Mouse (Mus musculus) layer of hippocampus, adult 2 months (tissue): ENCODE data around the gene Mxd4. TPM values are rescaled to one million over a fixed set of nuclear protein-coding genes. Genes with fewer than 3 reads are reported as not detected.

Source experiments
- DNase-seq, 2 experiments: peaks; one replicate each; pipeline ENCODE4 v3.0.0; 2022; ENCODE audit warnings: low spot score in 2 of 2
- H3K27ac ChIP-seq: fragments of 200-600 bp; 2 replicates; pipeline ENCODE4 v1.8.1; 2022
- H3K4me3 ChIP-seq: fragments of 200-600 bp; 2 replicates; pipeline ENCODE4 v1.8.1; 2022; ENCODE audit warnings: mild to moderate bottlenecking
- CTCF ChIP-seq: fragments of 200-600 bp; conservative IDR thresholded peaks from 2 replicates; pipeline ENCODE4 v1.8.1; 2022; ENCODE audit warnings: antibody characterized with exemption, mild to moderate bottlenecking, moderate library complexity
- total RNA-seq, 2 experiments: library from RNA; stranded (reverse); gene quantifications; 2 replicates each; pipeline ENCODE4 v1.2.3; 2021

Mxd4 gene
- total RNA-seq, 2 experiments from 2014 or later, result 84.9 to 94.7 TPM

GRCm38 (mm10) chr5:34217756-34218155 is 30.2 kb upstream of the Mxd4 start:
- no peak for DNase-seq
- no peak overlapping the region for H3K27ac ChIP-seq
- TF ChIP-seq CTCF, result no peak
- H3K4me3 ChIP-seq, result no peak overlapping the region

- H3K4me3 ChIP-seq, result no peak overlapping the region
- TF ChIP-seq CTCF, result no peak
- DNase-seq, result no peak
- H3K27ac ChIP-seq, result no peak overlapping the region
Measured at GRCm38 (mm10) chr5:34216025-34216424, 28.5 kb upstream of the Mxd4 start.

DNA sequence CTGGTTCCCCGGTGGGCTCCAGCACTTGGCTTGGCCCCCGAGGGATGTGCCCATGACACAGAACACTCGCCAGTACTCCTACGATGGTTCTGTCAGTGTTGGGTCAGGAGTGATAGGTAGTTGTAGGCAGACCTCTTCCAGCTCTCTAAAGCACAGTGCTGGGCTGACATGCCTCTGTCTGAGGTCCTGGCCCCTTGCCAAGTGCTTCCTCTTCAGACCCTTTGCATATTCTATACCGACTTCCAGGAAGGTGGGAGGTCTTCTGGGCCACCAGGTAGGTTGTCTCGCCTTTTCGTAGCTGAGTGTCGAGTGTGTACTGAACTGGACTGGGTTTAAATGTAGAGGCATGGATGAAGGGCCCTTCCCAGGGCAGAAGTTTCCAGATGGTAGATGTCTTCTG is 26.1 kb upstream of the Mxd4 start:
- no peak for DNase-seq
- Histone ChIP-seq H3K27ac (no peak overlapping the region), H3K4me3 (no peak overlapping the region)
- no peak for TF ChIP-seq CTCF

DNA sequence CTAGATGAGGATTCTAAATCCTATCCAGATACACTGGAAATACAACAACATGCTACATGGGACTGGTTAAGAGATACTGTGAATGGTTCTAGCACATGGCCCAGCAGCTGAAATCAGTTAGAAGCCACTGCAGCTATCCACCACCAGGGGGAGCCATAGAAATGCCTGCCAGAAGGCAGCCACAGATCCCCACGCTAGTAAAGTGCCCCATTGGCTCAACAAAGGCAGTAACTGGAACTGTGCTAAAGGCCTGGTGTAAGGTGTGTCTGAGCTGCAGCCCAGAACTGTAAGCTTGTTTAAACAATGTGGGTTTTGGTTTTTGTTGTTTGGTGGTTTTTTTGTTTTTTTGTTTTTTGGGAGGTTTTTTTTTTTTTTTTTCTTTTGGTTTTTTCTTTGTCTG is 22.8 kb upstream of the Mxd4 start:
- TF ChIP-seq CTCF, result peak; percentile 98
- Histone ChIP-seq H3K27ac (no peak overlapping the region), H3K4me3 (no peak overlapping the region)
- peak; percentile 79 to 90 for DNase-seq

DNA sequence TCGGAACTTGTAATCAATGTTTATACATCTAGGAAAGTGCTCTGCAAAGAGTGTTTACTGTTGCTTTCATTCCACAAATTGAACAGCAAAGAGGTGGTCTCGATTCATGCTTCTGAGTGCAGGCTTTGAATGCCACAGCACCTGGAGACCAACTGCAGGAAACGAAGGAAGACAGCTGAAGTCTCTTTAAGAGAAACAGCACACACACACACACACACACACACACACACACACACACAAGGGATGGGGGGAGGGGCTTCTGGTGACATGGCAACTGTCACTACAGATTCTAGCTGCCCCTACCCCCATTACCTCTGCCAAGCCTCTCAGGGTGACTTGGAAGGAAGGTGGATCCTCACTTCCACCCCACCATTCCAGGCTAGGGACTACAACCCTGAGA is 20.0 kb upstream of the Mxd4 start:
- no peak overlapping the region for H3K4me3 ChIP-seq
- H3K27ac ChIP-seq, result no peak overlapping the region
- no peak for DNase-seq
- TF ChIP-seq CTCF, result no peak

DNA sequence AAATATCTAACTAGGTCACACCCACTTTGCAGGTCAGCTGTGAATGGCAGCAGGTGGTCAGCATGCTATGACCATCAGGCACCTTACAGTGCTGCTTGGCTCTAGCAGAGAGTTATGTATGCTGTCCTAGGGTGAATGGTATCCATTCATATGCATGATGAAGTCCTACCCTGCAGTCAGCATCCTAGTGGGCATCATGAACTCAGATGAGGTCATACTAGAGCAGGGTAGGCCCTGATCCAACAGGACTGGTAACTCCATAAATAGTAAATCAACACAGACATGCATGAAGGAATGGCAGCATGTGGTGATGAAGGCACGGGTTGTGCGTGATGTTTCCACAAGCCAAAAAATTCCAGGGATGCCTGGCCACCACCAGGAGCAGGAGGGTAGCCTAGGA is 18.3 kb upstream of the Mxd4 start:
- no peak overlapping the region for H3K27ac ChIP-seq
- TF ChIP-seq CTCF, result no peak
- H3K4me3 ChIP-seq, result no peak overlapping the region
- no peak for DNase-seq

DNA sequence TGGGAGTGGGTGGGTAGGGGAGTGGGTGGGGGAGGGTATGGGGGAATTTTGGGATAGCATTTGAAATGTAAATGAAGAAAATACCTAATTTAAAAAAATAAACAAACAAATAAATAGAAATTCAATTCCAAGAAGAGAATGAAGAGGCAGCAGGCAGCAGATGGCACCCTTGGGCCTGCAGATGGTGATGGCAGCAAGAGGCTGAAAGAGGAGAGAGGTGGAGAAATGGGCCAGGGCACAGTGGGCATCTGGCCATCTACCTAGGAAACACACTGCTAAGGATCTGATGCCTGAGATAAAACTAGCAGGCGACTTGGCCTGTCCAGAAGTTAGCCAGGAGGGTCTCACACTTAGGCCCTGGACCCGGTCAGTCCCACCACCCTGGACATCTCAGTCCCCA is 17.4 kb upstream of the Mxd4 start:
- H3K4me3 ChIP-seq, result no peak overlapping the region
- no peak overlapping the region for H3K27ac ChIP-seq
- peak; percentile 56 for TF ChIP-seq CTCF
- no peak for DNase-seq

GRCm38 (mm10) chr5:34202006-34202405 is 14.5 kb upstream of the Mxd4 start:
- no peak overlapping the region for H3K27ac ChIP-seq
- no peak for DNase-seq
- TF ChIP-seq CTCF, result no peak
- no peak overlapping the region for H3K4me3 ChIP-seq

DNA sequence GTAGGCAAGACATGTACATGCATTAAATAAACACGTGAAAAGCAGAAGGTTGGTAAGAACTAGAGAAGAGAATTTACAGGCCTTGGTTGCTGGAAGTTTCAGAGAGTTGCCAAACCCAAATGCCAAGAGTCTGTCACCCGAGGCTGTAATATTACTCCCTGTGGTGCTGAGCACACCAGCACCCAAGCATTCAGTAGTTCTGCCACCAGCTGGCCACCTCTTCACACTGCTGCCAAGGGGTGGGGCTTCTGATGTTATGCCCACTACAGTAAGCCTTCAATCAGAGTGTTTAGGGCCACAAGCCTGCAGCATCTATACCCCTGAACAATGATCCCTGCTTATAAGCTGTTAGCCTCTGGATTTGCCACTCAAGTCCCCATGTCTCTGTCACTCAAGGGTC is 13.9 kb upstream of the Mxd4 start:
- Histone ChIP-seq H3K4me3 (no peak overlapping the region), H3K27ac (no peak overlapping the region)
- peak; percentile 56 for TF ChIP-seq CTCF
- no peak for DNase-seq

GRCm38 (mm10) chr5:34198615-34199014 is 11.1 kb upstream of the Mxd4 start:
- no peak for TF ChIP-seq CTCF
- no peak for DNase-seq
- Histone ChIP-seq H3K27ac (no peak overlapping the region), H3K4me3 (no peak overlapping the region)

GRCm38 (mm10) chr5:34197243-34197642 is 9.7 kb upstream of the Mxd4 start:
- TF ChIP-seq CTCF, result no peak
- DNase-seq, result peak; percentile 43 to 57
- no peak overlapping the region for H3K27ac ChIP-seq
- H3K4me3 ChIP-seq, result no peak overlapping the region

DNA sequence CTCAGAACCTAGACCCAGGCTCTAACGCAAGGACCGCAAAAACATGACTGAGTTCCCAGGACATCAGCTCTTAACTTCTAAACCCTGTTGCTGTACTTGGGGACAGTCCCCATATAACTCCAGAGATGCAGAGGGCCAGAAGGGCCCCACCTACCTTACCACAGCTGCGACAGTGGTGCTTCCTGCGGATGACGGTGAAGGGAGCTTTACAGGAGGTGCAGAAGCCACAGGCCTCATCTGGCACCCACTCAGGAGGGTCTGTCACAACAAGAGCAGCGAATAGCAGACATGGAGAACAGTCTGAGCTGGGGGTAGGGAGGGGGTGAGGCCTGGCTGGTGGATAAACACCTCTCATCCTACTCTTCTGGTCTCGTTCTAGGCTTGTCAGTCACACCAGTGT is 8.9 kb upstream of the Mxd4 start:
- TF ChIP-seq CTCF, result no peak
- DNase-seq, result no peak
- H3K4me3 ChIP-seq, result no peak overlapping the region
- H3K27ac ChIP-seq, result no peak overlapping the region

GRCm38 (mm10) chr5:34195786-34196185 is 8.3 kb upstream of the Mxd4 start:
- no peak overlapping the region for H3K27ac ChIP-seq
- no peak for DNase-seq

DNA sequence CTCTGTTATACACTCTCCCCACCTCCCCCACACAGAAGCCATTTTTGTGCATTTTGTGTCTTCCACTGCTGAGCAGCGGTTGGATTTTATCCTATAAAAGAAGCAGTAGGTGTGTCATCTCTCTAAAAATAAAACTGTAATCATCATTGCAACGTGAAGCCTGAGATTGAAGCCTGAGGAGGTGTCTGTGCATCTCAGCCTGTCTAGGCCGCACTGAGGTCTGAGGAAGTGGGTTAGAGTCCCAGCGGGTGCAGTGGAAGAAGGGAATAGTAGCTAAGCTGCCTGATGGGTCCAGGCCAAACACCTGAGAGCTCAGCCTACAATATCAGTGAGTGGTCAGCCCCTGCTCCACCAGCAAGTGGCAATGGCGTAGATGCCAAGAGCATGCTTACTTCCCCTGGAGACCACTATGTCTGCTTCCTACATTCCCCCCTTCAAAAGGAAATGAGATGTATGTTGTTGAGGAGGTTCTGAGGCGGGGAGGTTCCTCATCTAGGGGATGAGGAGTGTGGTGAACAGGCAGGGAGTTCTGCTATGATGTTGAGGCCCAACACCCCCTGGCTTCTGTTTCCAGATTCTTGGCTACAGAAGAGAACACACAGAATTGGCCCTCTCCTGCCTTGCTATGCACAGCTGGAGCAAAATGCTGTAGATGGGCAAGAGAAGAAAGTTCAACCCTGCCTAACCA is 7.6 kb upstream of the Mxd4 start:
- DNase-seq, result no peak
- Histone ChIP-seq H3K27ac (no peak overlapping the region), H3K4me3 (no peak overlapping the region)
- no peak for TF ChIP-seq CTCF

More at GRCm38 (mm10) chr5:34195786-34196185, 8.3 kb upstream of the Mxd4 start:
- no peak for TF ChIP-seq CTCF
- H3K4me3 ChIP-seq, result no peak overlapping the region
